Mouse (Mus musculus) lung, postnatal 4 days (tissue): ENCODE results near the gene Ggt1.
"Not testable (repeated sequence)": the region's sequence is repeated elsewhere in the genome, so short reads cannot be mapped to it uniquely, and the experiment has no call there.

Experiments
- DNase-seq, 2 experiments: peaks; one replicate each; pipeline ENCODE4 v3.0.0; 2021

The Ggt1 gene

GRCm38 (mm10) chr10:75561071-75561654 is at the start of gene Ggt1:
Ggt1 (plus strand) TSS chr10:75561604.
- DNase-seq: no peak

DNA sequence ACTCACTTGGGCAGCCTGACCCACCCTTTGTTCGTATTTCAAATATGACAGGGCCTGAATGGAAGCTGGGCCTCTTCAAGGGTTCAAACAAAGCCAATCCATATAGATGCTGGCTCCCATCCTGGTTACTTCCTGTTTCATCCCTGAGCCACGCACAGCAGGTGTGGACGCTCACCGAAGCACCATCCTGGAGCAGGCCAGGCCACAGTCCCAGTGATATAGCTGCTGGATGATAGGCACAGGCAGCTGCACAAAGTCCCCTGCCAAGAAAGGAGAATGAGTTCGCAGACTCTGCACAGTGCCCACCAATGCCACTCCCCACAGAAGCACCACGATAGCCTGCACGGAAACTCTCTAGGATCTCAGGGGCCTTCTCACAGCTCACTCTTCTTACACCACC is 49.5 kb upstream of the Ggt1 start:
- DNase-seq: no peak

- DNase-seq: no peak
Measured at GRCm38 (mm10) chr10:75512796-75513195, 48.6 kb upstream of the Ggt1 start.

DNA sequence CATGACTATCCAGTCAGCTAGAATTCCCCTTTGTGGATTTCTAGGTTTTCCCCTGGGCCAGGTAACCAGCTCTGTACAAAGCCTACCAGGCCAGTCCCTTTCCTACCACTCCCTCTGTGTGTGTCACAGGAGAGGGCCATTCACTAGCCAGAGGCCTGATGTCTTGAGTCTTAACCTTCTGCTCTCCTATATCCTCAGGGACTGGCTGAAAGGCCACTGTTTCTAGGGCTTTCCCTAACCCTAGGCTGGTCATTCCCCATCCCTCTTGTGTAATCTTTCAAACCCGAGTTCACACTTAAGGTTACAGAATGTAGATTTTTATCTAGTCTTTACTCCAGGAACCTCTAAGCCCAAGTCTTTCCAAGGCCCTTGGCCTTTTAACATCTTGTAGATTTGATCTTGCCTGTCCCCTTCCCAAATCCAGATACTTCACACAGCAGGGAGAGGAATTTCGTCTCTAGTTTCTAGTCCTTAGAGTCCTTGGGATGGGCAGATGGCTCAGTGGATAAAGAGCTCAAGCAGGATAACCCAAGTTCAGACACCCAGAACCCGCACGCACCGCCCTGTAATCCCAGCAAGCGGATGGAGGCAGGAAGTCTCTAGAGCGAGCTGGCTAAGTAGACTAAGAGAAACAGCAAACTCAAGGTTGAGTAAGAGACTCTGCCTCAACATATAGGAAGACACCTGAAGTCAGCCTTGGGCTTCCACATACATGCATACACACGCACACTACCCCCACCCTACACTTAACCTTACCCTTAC is 47.9 kb upstream of the Ggt1 start:
- DNase-seq: no peak

- DNase-seq: no peak
Measured at GRCm38 (mm10) chr10:75514361-75514760, 47.0 kb upstream of the Ggt1 start.

DNA sequence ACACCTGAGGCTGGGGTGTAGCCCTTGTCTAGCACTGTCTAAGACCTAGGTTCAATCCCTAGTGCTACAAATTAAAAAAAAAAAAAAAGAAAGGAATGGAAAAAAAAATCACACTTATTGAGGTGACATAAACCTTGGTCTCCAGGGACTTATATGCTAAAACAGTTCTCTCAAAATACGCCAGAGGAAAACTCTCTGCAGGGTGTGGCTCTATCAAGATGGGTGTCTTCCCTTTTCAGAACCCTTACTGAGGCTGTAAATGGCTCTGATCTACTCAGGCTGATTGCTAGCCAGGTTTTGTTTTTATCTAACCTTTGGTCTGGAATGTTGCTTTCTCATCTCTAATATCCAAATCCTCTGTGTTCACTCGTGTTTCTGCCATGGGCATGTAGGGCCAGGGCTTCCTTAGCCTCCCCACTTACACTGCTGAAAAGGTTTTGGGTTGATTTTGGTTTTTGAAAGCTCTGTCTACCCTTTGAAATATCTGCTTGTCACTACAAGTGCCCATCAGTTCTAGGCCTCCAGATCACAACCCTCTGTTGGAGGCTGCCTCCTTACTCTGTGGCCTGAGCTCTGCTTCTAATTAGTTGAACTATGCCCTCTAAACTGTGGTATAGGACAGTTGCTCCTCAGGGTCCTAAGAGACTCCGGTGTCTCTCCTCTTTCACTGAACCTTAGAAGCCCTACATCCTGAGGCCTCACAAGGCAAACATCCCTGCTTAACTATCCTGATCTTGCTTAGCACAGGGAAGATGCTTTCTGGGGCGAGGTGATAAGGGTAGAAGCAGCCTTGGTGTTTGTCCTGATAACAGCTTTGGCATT is 46.0 kb upstream of the Ggt1 start:
- no peak for DNase-seq

- peak in 1 of 2 experiments; percentile 16 for DNase-seq
Measured at GRCm38 (mm10) chr10:75516038-75516723, 45.2 kb upstream of the Ggt1 start.

GRCm38 (mm10) chr10:75516724-75517072 is 44.7 kb upstream of the Ggt1 start:
- DNase-seq: no peak

- DNase-seq: peak; percentile 96 to 98
Measured at GRCm38 (mm10) chr10:75517073-75517757, 44.2 kb upstream of the Ggt1 start, which contains the start of gene Snrpd3. Snrpd3 (plus strand) TSS chr10:75517551.

DNA sequence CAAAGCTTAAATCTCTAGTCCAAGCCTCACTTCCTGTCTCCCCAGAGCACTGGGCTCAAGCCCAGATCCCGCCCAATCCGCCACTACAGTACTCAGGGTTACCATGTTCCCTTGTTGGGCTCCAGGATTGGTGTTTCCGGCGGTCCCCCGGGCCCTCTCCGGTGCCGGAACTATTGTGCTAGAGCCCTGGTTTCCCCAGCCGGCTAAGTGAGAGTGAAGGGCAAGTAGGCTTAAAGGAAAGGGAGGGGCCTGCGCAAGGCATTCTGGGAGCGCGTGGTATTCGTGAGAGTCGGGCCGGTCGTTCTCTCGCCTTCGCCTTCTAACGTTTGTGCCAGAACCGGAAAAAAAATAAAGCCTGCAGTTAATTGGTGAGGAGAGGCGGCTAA is 43.7 kb upstream of the Ggt1 start, which contains the start of gene Gucd1:
Gene Gucd1 (minus strand): TSS at position 215 of the 386 bp plus-strand sequence.
- peak; percentile 98 for DNase-seq

GRCm38 (mm10) chr10:75520581-75520980 is 40.8 kb upstream of the Ggt1 start:
- DNase-seq: no peak

GRCm38 (mm10) chr10:75521643-75522042 is 39.8 kb upstream of the Ggt1 start:
- no peak for DNase-seq

DNA sequence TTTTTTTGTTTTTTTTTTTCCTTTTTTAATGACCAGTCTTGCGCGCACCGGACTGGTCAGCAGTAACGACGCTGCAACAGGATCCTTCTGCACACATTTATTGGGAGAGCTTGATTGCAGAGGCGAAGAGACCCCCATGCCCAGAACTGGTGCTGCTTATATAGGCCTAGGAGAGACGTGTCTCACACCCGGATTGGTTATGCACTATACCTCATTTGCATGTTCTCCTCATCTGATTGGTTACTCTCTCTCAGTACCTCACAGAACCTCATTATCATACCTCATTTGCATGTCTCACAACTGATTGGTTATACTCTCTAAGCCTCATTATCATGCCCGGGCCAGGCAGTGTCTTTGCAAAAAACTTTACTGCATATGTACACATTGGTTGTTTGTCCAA is 36.0 kb upstream of the Ggt1 start:
- not testable (repeated sequence) for DNase-seq

DNA sequence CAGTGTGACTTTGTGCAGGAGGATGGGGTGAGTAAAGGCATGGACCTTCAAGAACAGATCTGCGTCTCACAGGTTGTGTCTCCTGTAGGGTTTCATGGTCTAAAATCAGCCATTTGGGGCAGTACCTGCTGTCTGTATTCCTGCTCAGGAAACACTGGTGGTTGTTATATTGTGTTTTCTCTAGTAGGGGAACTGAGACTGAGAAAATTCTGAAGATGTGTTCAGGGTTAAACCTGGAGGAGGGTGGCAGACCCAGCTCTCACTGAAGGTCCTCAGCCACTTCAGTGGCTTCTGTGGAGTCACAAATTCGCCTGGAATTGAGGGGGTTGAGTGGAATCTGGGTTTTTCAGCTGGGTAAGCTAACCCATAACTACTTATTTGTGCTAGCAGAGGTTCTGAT is 31.1 kb upstream of the Ggt1 start:
- no peak for DNase-seq

DNA sequence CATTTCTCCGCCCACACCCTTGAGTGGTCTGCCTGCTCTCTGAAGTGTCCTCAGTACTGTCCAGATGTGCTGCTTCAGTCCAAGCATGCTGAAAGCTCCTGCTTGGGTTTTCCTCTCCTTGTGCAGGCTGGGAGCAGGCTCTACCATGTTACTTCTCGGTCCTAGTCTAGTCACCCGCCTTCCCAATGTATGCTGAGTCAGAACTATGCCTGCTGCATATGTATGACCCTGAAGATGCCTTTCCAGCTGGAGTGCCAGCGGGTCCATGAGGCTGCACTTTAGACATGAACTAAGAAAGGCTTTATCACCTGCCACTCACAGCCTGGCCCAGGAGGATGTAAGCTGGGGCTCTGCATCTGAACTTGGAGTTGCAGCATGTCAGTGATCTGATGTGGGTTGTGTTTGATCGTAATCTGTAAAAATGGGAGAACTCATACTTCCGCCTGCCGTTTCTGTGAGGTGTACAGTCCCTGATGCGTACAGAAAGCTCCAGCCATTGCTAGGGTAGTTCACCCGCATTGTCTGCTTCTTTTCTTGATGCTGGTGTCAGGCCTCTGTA is 29.8 kb upstream of the Ggt1 start:
- DNase-seq: no peak

DNA sequence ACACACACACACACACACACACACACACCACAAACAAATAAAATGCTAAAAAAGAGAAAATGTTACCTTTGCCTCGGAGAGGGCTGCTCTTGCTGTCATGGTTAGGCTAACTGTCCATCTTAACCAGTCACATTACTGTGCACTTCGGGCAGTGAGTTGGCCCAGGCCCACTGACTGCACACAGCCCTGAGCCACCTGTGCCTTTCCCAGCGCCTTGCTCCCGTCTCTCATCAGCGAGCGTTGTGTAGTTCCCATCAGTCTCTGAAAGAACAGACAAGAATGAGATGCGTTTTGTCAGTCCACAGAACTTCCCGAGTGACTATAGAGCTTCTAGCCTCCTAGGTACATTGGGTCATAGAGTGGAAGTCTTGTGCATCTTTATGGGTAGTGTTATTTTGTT is 27.2 kb upstream of the Ggt1 start:
- no peak for DNase-seq

- no peak for DNase-seq
Measured at GRCm38 (mm10) chr10:75534934-75535333, 26.5 kb upstream of the Ggt1 start.

DNA sequence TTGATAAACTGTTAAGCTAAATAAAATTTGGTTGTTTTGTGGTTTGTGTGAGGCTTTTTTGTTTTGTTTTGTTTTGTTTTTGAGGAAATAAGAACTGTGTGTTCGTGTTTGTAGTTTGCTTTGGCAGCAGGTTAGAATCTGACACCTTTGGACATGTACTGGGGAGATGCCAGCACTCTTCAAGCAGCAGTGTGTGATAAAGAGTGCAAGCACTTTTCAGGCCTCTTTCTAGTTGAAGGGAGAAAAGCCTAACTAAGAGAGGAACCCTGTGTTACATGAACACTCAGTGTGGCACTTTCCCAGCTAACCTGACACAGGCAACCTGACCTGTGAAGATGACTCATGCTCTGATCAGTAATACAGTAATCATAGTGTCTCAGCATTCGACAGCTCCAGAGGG is 26.0 kb upstream of the Ggt1 start:
- DNase-seq: no peak

GRCm38 (mm10) chr10:75536123-75536522 is 25.3 kb upstream of the Ggt1 start:
- DNase-seq: no peak

DNA sequence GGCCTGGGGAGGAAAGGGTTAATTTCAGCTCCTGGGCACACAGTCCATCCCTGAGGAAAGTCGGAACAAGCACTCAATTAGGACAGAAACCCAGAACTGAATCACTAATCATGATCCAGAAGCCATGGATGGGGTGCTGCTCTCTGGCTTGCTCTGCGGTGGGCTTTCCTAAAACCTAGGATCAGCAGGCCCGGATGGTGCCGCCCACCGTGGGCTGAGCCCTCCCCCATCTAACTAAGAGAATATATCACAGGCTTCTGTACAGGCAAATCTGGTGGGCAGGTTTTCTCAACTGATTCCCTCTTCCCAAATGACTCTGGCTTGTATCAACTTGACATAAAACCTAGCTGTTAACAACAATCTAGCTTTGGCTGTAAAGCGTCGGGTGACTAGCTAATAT is 13.5 kb upstream of the Ggt1 start:
- DNase-seq: no peak

DNA sequence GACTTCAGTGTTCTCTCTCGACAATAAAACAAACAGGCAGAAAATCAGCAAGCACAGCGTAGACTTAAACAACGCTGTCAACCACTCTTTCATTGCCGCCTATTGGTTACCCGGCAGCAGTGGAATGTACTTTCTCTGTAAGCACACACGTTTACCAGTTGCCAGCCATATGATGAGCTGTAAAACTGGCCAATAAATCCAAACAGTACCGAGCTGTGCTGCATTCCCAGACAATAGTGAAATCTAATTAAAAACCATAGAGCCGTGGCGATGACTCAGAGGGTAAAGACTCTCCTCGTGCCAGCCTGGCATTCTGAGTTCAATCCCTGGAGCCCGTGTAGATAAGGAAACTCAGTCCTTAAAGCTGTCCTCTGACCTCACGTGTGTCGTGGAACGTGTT is 12.9 kb upstream of the Ggt1 start:
- no peak for DNase-seq

- DNase-seq: no peak
Measured at GRCm38 (mm10) chr10:75549886-75550285, 11.5 kb upstream of the Ggt1 start.
